Mouse (Mus musculus): ENCODE results near the gene Hoxc9.

DNA sequence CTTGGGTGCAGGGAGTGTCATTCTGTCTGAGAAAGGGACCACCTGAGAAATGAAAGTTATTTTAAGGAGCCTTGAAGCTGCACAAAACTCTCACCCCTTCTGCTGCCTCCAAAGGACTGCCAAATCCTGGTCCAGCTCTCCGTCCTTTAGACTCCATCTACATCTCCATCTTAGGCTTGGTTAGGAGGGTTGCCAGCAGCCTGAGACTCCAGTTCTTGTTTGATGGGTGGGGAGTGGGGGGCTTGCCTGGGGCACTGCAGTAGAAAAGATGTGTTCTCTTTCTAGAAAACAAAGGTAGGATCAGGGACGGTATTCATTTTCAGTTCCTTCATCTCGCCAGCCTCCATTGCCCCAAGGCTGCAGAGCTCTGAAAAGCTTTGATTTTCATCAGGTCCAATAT is 21.2 kb downstream of the Hoxc9 start:
- no peak for TF ChIP-seq EP300 (optimal IDR thresholded peaks at IDR 0.05)
- no peak for TF ChIP-seq CTCF (IDR thresholded peaks at IDR 0.05; ENCODE audit: low read depth)

Data from stomach, postnatal 0 days (tissue).